Mouse (Mus musculus) midbrain, embryonic 14.5 days (tissue): Measurements from ENCODE around the gene Gm11444. TPM values are rescaled to one million over a fixed set of nuclear protein-coding genes. Genes with fewer than 3 reads are reported as not detected.

ENCODE experiments used
- ATAC-seq: fragments of 200-750 bp; cut with Nextera tagmentation; 2 replicates; pipeline ENCODE4 v1.8.0; 2017; ENCODE audit warnings: moderate number of reproducible peaks, moderate library complexity; ENCODE audit not compliant: low FRiP score, low TSS enrichment
- DNase-seq: peaks from one replicate; pipeline ENCODE4 v3.0.0-alpha.2; 2015
- H3K27ac ChIP-seq: fragments of 300-500 bp; sonication (generic); replicated peaks from 2 replicates; pipeline ENCODE4 v1.5.1; 2014; ENCODE audit warnings: mild to moderate bottlenecking, low read depth, low read length, moderate library complexity
- H3K27me3 ChIP-seq: fragments of 300-500 bp; sonication (generic); 2 replicates; pipeline ENCODE4 v1.6.1; 2014; ENCODE audit warnings: low read length, control low read depth, mixed read lengths; ENCODE audit not compliant: control insufficient read depth, insufficient read depth
- H3K36me3 ChIP-seq: fragments of 300-500 bp; sonication (generic); 2 replicates; pipeline ENCODE4 v1.6.1; 2014; ENCODE audit warnings: low read length, control low read depth; ENCODE audit not compliant: control insufficient read depth, insufficient read depth
- H3K4me1 ChIP-seq: fragments of 300-500 bp; sonication (generic); 2 replicates; pipeline ENCODE4 v1.6.1; 2014; ENCODE audit warnings: mild to moderate bottlenecking, antibody characterized with exemption, low read length, control low read depth; ENCODE audit not compliant: control insufficient read depth, insufficient read depth
- H3K4me2 ChIP-seq: fragments of 300-500 bp; sonication (generic); 2 replicates; pipeline ENCODE4 v1.6.1; 2014; ENCODE audit warnings: mild to moderate bottlenecking, low read length, moderate library complexity
- H3K4me3 ChIP-seq: fragments of 300-500 bp; sonication (generic); replicated peaks from 2 replicates; pipeline ENCODE4 v1.5.1; 2014; ENCODE audit warnings: low read depth, low read length
- H3K9ac ChIP-seq: fragments of 300-500 bp; sonication (generic); replicated peaks from 2 replicates; pipeline ENCODE4 v1.6.1; 2014; ENCODE audit warnings: mild to moderate bottlenecking, low read length, moderate library complexity
- H3K9me3 ChIP-seq: fragments of 300-500 bp; sonication (generic); 2 replicates; pipeline ENCODE4 v1.6.1; 2016; ENCODE audit warnings: low read length, control low read depth, mixed read lengths; ENCODE audit not compliant: control insufficient read depth
- WGBS: fragments of 180-500 bp; shearing (Covaris S2); extraction: QIAGEN DNeasy Blood & Tissue Kit; methylation state at CpG from one replicate; pipeline ENCODE4 v1.1.7; 2014; 5-methylcytosine and 5-hydroxymethylcytosine counted together
- polyA plus RNA-seq: library from polyadenylated mRNA; unstranded; fragments of >200 nt; fragmentation: Nextera tagmentation; extraction: Ambion mirVana; gene quantifications from 2 replicates; pipeline ENCODE4 v1.2.1, GENCODE M21; 2014

The Gm11444 gene
- polyA plus RNA-seq, 1 experiment from 2014 or later = not detected

DNA sequence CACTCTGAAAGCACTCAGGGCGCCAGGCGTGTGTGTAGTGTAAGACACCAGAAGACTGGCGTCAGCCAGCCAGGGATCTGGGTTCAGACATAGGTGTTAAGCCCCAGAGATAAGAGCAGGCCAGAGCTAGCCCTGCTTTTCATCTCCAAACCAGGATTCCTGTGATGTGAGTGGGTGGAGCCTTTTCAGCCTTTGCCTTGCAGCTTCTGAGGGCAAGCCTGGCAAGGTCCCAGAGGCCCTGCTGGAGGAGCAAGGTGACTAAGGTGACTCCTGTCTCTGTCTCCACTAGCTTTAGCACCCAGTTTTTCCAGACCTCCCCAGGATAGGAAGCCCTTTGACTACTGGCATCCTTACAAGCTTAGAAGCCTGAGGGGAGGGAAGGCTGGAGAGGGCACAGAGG lies 31.7 kb downstream of the Gm11444 start:
- H3K4me1 ChIP-seq = peaks cover 4% of the 10 kb centered on the region; the same call in 1 of the 2 replicates
- no peak overlapping the region for H3K4me3 ChIP-seq
- H3K4me2 ChIP-seq = no peak overlapping the region
- no peak for DNase-seq
- WGBS = 82% methylated on average over 3 of the region's 3 CpGs
- H3K27me3 ChIP-seq = no peaks in the 10 kb centered on the region; the same call in 1 of the 2 replicates
- no peaks in the 10 kb centered on the region for H3K9me3 ChIP-seq
- H3K27ac ChIP-seq = no peak overlapping the region
- H3K36me3 ChIP-seq = no peaks in the 10 kb centered on the region
- no peak overlapping the region for H3K9ac ChIP-seq
- ATAC-seq = no peak

DNA sequence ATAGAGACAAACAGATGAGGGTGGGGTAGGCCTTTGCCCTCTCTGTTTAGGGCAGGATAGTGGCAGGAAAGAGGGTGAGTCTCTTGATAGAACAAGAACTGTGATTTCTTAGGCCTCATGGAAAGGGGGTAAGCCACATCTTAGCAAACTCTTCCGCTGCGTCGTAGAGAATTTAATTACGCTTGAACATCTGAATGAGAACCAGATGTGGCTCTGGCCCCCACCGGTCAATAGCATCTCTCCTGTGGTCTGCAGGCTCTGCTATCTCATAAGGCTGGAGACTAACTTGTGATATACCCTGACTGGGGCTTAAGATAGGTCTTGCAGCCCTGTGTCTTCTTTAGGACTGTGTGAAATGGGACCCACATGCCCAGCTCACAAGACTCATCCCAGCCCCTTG lies 33.7 kb downstream of the Gm11444 start:
- Histone ChIP-seq H3K27ac (no peak overlapping the region), H3K4me1 (peaks cover 4% of the 10 kb centered on the region; the same call in 1 of the 2 replicates), H3K36me3 (no peaks in the 10 kb centered on the region), H3K9me3 (no peaks in the 10 kb centered on the region), H3K4me3 (no peak overlapping the region), H3K4me2 (no peak overlapping the region), H3K27me3 (no peaks in the 10 kb centered on the region; the same call in 1 of the 2 replicates), H3K9ac (no peak overlapping the region)
- ATAC-seq (no peak), DNase-seq (no peak)
- WGBS = 88% methylated on average over 5 of the region's 5 CpGs

DNA sequence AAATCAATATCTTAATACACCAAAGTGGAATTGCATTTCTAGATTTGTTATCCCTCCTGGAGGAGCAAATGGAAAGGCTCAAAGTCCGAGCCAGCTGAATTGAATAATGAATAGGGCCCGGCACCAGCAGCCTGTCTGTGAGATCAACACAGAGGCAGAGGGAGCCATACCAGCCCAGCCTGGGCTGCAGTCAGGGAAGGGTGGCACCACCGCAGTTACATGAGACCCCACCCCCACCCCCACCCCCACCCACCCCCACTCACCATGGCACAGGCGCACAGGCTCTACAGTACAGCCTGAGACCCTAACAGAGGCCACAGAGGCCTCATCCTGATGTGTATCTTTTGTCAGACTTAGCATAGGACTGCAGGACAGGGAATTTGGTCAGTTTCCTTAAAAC lies 35.5 kb downstream of the Gm11444 start:
- ATAC-seq (no peak), DNase-seq (no peak)
- no peak overlapping the region for H3K4me3 ChIP-seq
- 46% methylated on average over 4 of the region's 4 CpGs for WGBS
- no peaks in the 10 kb centered on the region for H3K4me1 ChIP-seq
- H3K27me3 ChIP-seq = no peaks in the 10 kb centered on the region
- no peak overlapping the region for H3K27ac ChIP-seq
- no peaks in the 10 kb centered on the region for H3K9me3 ChIP-seq
- H3K9ac ChIP-seq = no peak overlapping the region
- H3K4me2 ChIP-seq = no peak overlapping the region
- H3K36me3 ChIP-seq = no peaks in the 10 kb centered on the region

- Histone ChIP-seq H3K36me3 (no peaks in the 10 kb centered on the region), H3K9ac (no peak overlapping the region), H3K27me3 (no peaks in the 10 kb centered on the region), H3K4me1 (no peaks in the 10 kb centered on the region), H3K27ac (no peak overlapping the region), H3K4me2 (no peak overlapping the region), H3K4me3 (no peak overlapping the region), H3K9me3 (no peaks in the 10 kb centered on the region)
- WGBS = 91% methylated on average over 12 of the region's 12 CpGs
- DNase-seq (no peak), ATAC-seq (no peak)
Measured at GRCm38 (mm10) chr11:85812201-85812966, 37.7 kb downstream of the Gm11444 start.

DNA sequence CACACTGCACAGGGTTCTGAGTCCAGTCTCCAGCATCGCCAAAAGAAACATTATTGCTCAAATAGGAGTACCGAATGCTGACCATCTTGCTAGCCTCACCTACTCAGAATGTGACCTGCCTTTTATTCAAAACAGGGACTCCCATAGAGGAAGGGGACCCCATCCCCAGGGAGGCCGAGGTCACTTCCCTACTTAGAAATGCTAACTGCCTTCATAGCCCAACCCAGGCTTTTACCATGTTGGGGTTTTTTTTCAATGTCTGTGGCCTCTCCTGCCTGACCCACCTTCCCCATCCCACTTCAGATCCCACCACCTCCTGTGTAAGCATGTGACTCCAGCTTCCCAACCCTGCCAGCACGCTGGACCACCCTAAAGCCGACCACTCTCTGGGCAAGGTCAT lies 38.5 kb downstream of the Gm11444 start:
- H3K4me3 ChIP-seq = no peak overlapping the region
- no peak for DNase-seq
- no peak overlapping the region for H3K27ac ChIP-seq
- no peak overlapping the region for H3K9ac ChIP-seq
- no peaks in the 10 kb centered on the region for H3K4me1 ChIP-seq
- H3K36me3 ChIP-seq = no peaks in the 10 kb centered on the region
- no peaks in the 10 kb centered on the region for H3K9me3 ChIP-seq
- no peak for ATAC-seq
- H3K4me2 ChIP-seq = no peak overlapping the region
- H3K27me3 ChIP-seq = no peaks in the 10 kb centered on the region
- 91% methylated on average over 5 of the region's 5 CpGs for whole genome bisulfite sequencing

- H3K4me3 ChIP-seq = no peak overlapping the region
- DNase-seq (no peak), ATAC-seq (no peak)
- WGBS = 86% methylated on average over 4 of the region's 4 CpGs
- no peaks in the 10 kb centered on the region for H3K4me1 ChIP-seq
- no peak overlapping the region for H3K4me2 ChIP-seq
- H3K36me3 ChIP-seq = no peaks in the 10 kb centered on the region
- no peaks in the 10 kb centered on the region for H3K27me3 ChIP-seq
- H3K9me3 ChIP-seq = no peaks in the 10 kb centered on the region
- H3K9ac ChIP-seq = no peak overlapping the region
- H3K27ac ChIP-seq = no peak overlapping the region
Measured at GRCm38 (mm10) chr11:85811229-85811628, 38.9 kb downstream of the Gm11444 start.

GRCm38 (mm10) chr11:85807353-85807752 lies 42.8 kb downstream of the Gm11444 start:
- Histone ChIP-seq H3K27me3 (no peaks in the 10 kb centered on the region), H3K9ac (no peak overlapping the region), H3K4me2 (no peak overlapping the region), H3K4me3 (no peak overlapping the region), H3K36me3 (no peaks in the 10 kb centered on the region), H3K4me1 (no peaks in the 10 kb centered on the region), H3K9me3 (no peaks in the 10 kb centered on the region), H3K27ac (no peak overlapping the region)
- 91% methylated on average over 11 of the region's 11 CpGs for WGBS
- ATAC-seq (no peak), DNase-seq (no peak)

DNA sequence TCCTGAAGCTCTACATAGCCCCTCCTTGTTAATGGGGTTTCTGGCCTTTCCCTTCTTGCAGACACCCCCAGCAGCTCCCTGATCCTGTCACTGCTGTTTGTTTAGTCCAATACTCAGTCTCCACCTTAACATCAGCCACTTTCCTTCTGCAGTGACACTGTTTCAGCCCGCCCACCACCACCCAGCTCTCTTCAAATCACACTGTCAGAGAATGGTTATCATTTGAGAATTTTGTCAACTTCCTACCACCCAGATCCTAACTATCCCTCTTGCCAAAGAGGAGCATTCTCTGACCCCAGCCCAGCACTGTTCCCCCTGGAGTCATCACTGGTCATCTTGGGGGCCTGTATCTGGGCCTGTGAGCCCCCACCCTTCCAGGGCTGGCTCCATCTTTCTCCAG lies 44.4 kb downstream of the Gm11444 start:
- H3K4me1 ChIP-seq = no peaks in the 10 kb centered on the region
- WGBS = 74% methylated on average over 1 of the region's 1 CpGs
- DNase-seq = no peak
- H3K4me2 ChIP-seq = no peak overlapping the region
- no peak overlapping the region for H3K4me3 ChIP-seq
- no peak for ATAC-seq
- no peaks in the 10 kb centered on the region for H3K9me3 ChIP-seq
- H3K27me3 ChIP-seq = no peaks in the 10 kb centered on the region
- H3K9ac ChIP-seq = no peak overlapping the region
- H3K27ac ChIP-seq = no peak overlapping the region
- H3K36me3 ChIP-seq = no peaks in the 10 kb centered on the region

DNA sequence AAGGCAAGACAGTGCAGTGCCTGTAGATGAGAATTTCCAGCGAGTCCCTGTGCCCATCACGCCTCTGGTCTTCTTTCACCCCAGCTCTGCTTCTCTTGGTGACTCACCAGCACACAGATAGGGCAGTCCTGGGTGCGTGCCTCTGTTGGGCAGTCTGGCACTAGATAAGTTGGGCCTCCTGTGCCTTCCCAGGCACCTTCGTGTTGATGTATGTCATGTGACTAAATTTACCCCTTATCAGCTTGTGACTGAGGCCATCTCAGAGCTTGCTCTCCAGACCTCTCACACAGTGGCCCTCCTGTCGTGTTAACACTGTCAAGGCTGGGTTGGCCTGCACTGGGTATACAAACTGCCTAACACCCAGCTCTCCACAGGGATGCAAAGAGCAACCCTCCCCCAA lies 46.1 kb downstream of the Gm11444 start:
- Histone ChIP-seq H3K36me3 (no peaks in the 10 kb centered on the region), H3K9ac (no peak overlapping the region), H3K9me3 (no peaks in the 10 kb centered on the region), H3K4me3 (no peak overlapping the region), H3K4me2 (no peak overlapping the region), H3K4me1 (no peaks in the 10 kb centered on the region), H3K27ac (no peak overlapping the region), H3K27me3 (no peaks in the 10 kb centered on the region)
- DNase-seq (no peak), ATAC-seq (no peak)
- 81% methylated on average over 5 of the region's 5 CpGs for WGBS
